Mouse (Mus musculus): ENCODE measurements around the gene Ankrd35. TPM values are rescaled to one million over a fixed set of nuclear protein-coding genes. Genes with fewer than 3 reads are reported as not detected.
"Not testable (repeated sequence)": the region's sequence is repeated elsewhere in the genome, so short reads cannot be mapped to it uniquely, and the experiment has no call there.

The Ankrd35 gene
- total and polyA plus RNA-seq, 2 experiments from 2014 or later: 4.3 to 4.9 TPM

DNA sequence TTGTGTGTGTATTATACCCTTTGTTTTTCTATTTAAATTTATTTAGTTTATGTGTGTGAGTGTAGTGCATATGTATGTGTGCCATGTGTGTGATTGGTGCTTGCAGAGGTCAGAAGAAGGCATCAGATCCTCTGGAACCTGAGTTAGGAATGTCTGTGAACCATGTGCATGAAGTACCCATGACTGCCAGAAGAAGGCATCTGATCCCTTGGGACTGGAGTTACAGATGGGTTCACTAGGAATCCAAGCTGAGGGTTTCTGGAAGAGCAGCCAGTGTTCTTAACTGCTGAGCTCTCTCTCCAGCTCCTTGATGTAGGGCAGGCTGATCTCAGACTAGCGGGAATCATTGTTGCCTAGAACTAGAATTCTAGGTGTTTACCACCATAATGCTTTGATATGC is 68.1 kb downstream of the Ankrd35 start:
- H3K4me2 ChIP-seq (ENCODE audit: low read depth, low read length, poor library complexity, severe bottlenecking): no peak overlapping the region
- no peaks in the 10 kb centered on the region for H3K27me3 ChIP-seq (ENCODE audit: insufficient read depth, low read length)
- H3K4me1 ChIP-seq (ENCODE audit: insufficient read depth, low read length): no peaks in the 10 kb centered on the region
- peak; percentile 42 for DNase-seq (ENCODE audit: low spot score)
- no peak overlapping the region for H3K4me3 ChIP-seq (ENCODE audit: low read depth, low read length)
- 92% methylated on average over 1 of the region's 1 CpGs for WGBS
- no peaks in the 10 kb centered on the region for H3K9me3 ChIP-seq (ENCODE audit: low read length)
- no peaks in the 10 kb centered on the region for H3K36me3 ChIP-seq (ENCODE audit: insufficient read depth, low read length)
- H3K27ac ChIP-seq (ENCODE audit: low read depth, low read length): no peak overlapping the region
- no peak for ATAC-seq (ENCODE audit: low FRiP score)
- TF ChIP-seq CTCF (IDR thresholded peaks at IDR 0.05): peak; percentile 37
- no peak overlapping the region for H3K9ac ChIP-seq (replicated peaks; ENCODE audit: low read length, poor library complexity, severe bottlenecking)

DNA sequence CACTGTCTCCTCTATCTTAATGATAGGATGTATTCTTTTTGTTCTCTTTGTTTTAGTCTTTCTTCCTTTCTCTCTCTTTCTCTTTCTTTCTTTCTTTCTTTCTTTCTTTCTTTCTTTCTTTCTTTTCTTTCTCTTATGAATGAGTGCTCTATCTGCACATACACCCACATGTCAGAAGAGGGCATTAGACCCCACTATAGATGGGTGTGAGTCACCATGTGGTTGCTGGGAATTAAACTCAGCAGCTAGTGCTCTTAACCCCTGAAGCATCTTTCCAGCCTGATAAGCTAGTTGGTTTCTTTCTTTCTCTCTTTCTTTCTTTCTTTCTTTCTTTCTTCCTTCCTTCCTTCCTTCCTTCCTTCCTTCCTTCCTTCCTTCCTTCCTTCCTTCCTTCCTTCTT is 70.3 kb downstream of the Ankrd35 start:
- not testable (repeated sequence) for H3K4me2 ChIP-seq (ENCODE audit: low read depth, low read length, poor library complexity, severe bottlenecking); H3K27me3 ChIP-seq (ENCODE audit: insufficient read depth, low read length); ATAC-seq (ENCODE audit: low FRiP score); H3K4me1 ChIP-seq (ENCODE audit: insufficient read depth, low read length); H3K36me3 ChIP-seq (ENCODE audit: insufficient read depth, low read length); DNase-seq (ENCODE audit: low spot score); H3K27ac ChIP-seq (ENCODE audit: low read depth, low read length); H3K9ac ChIP-seq (replicated peaks; ENCODE audit: low read length, poor library complexity, severe bottlenecking); H3K4me3 ChIP-seq (ENCODE audit: low read depth, low read length); H3K9me3 ChIP-seq (ENCODE audit: low read length)

Other genes starting within 250 kb of the Ankrd35 start
- gene BC107364, start 217.8 kb upstream of the Ankrd35 start, total RNA-seq (2014; rRNA removed): not detected in 2 replicates
- not detected in 2 replicates for gene BC107364, start 217.8 kb upstream of the Ankrd35 start, polyA plus RNA-seq (2015; fragmentation: Nextera tagmentation; extraction: Ambion mirVana)
- gene Hfe2, start 145.0 kb upstream of the Ankrd35 start, total RNA-seq (2014; rRNA removed): 2.0 and 2.1 TPM in 2 replicates
- gene Hfe2, start 145.0 kb upstream of the Ankrd35 start, polyA plus RNA-seq (2015; fragmentation: Nextera tagmentation; extraction: Ambion mirVana): 2.0 and 2.7 TPM in 2 replicates
- gene Txnip, start 112.2 kb upstream of the Ankrd35 start, total RNA-seq (2014; rRNA removed): 145 and 222 TPM in 2 replicates
- 108 and 116 TPM in 2 replicates for gene Txnip, start 112.2 kb upstream of the Ankrd35 start, polyA plus RNA-seq (2015; fragmentation: Nextera tagmentation; extraction: Ambion mirVana)
- not detected in 2 replicates for gene Gm16253, start 93.1 kb upstream of the Ankrd35 start, total RNA-seq (2014; rRNA removed)
- gene Gm16253, start 93.1 kb upstream of the Ankrd35 start, polyA plus RNA-seq (2015; fragmentation: Nextera tagmentation; extraction: Ambion mirVana): 0.52 TPM in 1 of 2 replicates, not detected in the other
- gene Polr3gl, start 76.0 kb upstream of the Ankrd35 start, total RNA-seq (2014; rRNA removed): 13.2 and 16.2 TPM in 2 replicates
- 29.4 and 32.0 TPM in 2 replicates for gene Polr3gl, start 76.0 kb upstream of the Ankrd35 start, polyA plus RNA-seq (2015; fragmentation: Nextera tagmentation; extraction: Ambion mirVana)
- 21.5 and 32.7 TPM in 2 replicates for gene Ankrd34a, start 73.5 kb upstream of the Ankrd35 start, total RNA-seq (2014; rRNA removed)
- 16.3 and 21.0 TPM in 2 replicates for gene Ankrd34a, start 73.5 kb upstream of the Ankrd35 start, polyA plus RNA-seq (2015; fragmentation: Nextera tagmentation; extraction: Ambion mirVana)
- 38.0 and 52.9 TPM in 2 replicates for gene Lix1l, start 69.0 kb upstream of the Ankrd35 start, total RNA-seq (2014; rRNA removed)
- 3.2 TPM in 2 replicates for gene Lix1l, start 69.0 kb upstream of the Ankrd35 start, polyA plus RNA-seq (2015; fragmentation: Nextera tagmentation; extraction: Ambion mirVana)
- gene Rbm8a, start 40.2 kb upstream of the Ankrd35 start, total RNA-seq (2014; rRNA removed): 23.8 and 25.0 TPM in 2 replicates
- gene Rbm8a, start 40.2 kb upstream of the Ankrd35 start, polyA plus RNA-seq (2015; fragmentation: Nextera tagmentation; extraction: Ambion mirVana): 115 and 118 TPM in 2 replicates
- 39.8 and 52.3 TPM in 2 replicates for gene Pex11b, start 34.8 kb upstream of the Ankrd35 start, total RNA-seq (2014; rRNA removed)
- 75.9 and 80.4 TPM in 2 replicates for gene Pex11b, start 34.8 kb upstream of the Ankrd35 start, polyA plus RNA-seq (2015; fragmentation: Nextera tagmentation; extraction: Ambion mirVana)
- 0.44 and 1.4 TPM in 2 replicates for gene Gm42957, start 34.7 kb upstream of the Ankrd35 start, total RNA-seq (2014; rRNA removed)
- 0.05 and 0.06 TPM in 2 replicates for gene Gm42957, start 34.7 kb upstream of the Ankrd35 start, polyA plus RNA-seq (2015; fragmentation: Nextera tagmentation; extraction: Ambion mirVana)
- 3.0 and 3.3 TPM in 2 replicates for gene Itga10, start 24.5 kb upstream of the Ankrd35 start, total RNA-seq (2014; rRNA removed)
- 0.83 and 1.0 TPM in 2 replicates for gene Itga10, start 24.5 kb upstream of the Ankrd35 start, polyA plus RNA-seq (2015; fragmentation: Nextera tagmentation; extraction: Ambion mirVana)
- 33.1 and 46.0 TPM in 2 replicates for gene Pias3, start 26.3 kb downstream of the Ankrd35 start, total RNA-seq (2014; rRNA removed)
- 44.2 and 49.7 TPM in 2 replicates for gene Pias3, start 26.3 kb downstream of the Ankrd35 start, polyA plus RNA-seq (2015; fragmentation: Nextera tagmentation; extraction: Ambion mirVana)
- gene Nudt17, start 38.4 kb downstream of the Ankrd35 start, total RNA-seq (2014; rRNA removed): 6.5 and 11.9 TPM in 2 replicates
- gene Nudt17, start 38.4 kb downstream of the Ankrd35 start, polyA plus RNA-seq (2015; fragmentation: Nextera tagmentation; extraction: Ambion mirVana): 18.5 and 20.6 TPM in 2 replicates
- 12.6 and 14.7 TPM in 2 replicates for gene Polr3c, start 57.5 kb downstream of the Ankrd35 start, total RNA-seq (2014; rRNA removed)
- 26.4 and 30.7 TPM in 2 replicates for gene Polr3c, start 57.5 kb downstream of the Ankrd35 start, polyA plus RNA-seq (2015; fragmentation: Nextera tagmentation; extraction: Ambion mirVana)
- gene Rnf115, start 57.5 kb downstream of the Ankrd35 start, total RNA-seq (2014; rRNA removed): 59.6 and 63.4 TPM in 2 replicates
- 71.8 and 76.5 TPM in 2 replicates for gene Rnf115, start 57.5 kb downstream of the Ankrd35 start, polyA plus RNA-seq (2015; fragmentation: Nextera tagmentation; extraction: Ambion mirVana)
- gene Pdzk1, start 159.2 kb downstream of the Ankrd35 start, total RNA-seq (2014; rRNA removed): 0.27 TPM in 1 of 2 replicates, not detected in the other
- 0.14 TPM in 1 of 2 replicates, not detected in the other for gene Pdzk1, start 159.2 kb downstream of the Ankrd35 start, polyA plus RNA-seq (2015; fragmentation: Nextera tagmentation; extraction: Ambion mirVana)
- not detected in 2 replicates for gene Cd160, start 159.2 kb downstream of the Ankrd35 start, total RNA-seq (2014; rRNA removed)
- 0.06 and 0.21 TPM in 2 replicates for gene Cd160, start 159.2 kb downstream of the Ankrd35 start, polyA plus RNA-seq (2015; fragmentation: Nextera tagmentation; extraction: Ambion mirVana)
- 0.80 and 0.88 TPM in 2 replicates for gene Gja5, start 234.6 kb downstream of the Ankrd35 start, total RNA-seq (2014; rRNA removed)
- gene Gja5, start 234.6 kb downstream of the Ankrd35 start, polyA plus RNA-seq (2015; fragmentation: Nextera tagmentation; extraction: Ambion mirVana): 0.93 and 2.1 TPM in 2 replicates
- 23.2 and 28.9 TPM in 2 replicates for gene Gpr89, start 235.2 kb downstream of the Ankrd35 start, total RNA-seq (2014; rRNA removed)
- gene Gpr89, start 235.2 kb downstream of the Ankrd35 start, polyA plus RNA-seq (2015; fragmentation: Nextera tagmentation; extraction: Ambion mirVana): 34.1 and 35.9 TPM in 2 replicates

Data from midbrain, postnatal 0 days (tissue).